Mouse (Mus musculus) olfactory bulb, adult 2 months (tissue): ENCODE measurements around the gene Grip1.

Experiments
- CTCF ChIP-seq: fragments of 200-500 bp; IDR thresholded peaks from 2 replicates; pipeline ENCODE4 v1.5.1; 2012; ENCODE audit warnings: low read depth, mild to moderate bottlenecking, low read length, moderate library complexity; ENCODE audit not compliant: insufficient read depth
- POLR2A ChIP-seq: fragments of 200-500 bp; IDR thresholded peaks from 2 replicates; pipeline ENCODE4 v1.6.1; 2012; ENCODE audit warnings: mild to moderate bottlenecking, low read depth, low read length, moderate library complexity; ENCODE audit not compliant: insufficient read depth

DNA sequence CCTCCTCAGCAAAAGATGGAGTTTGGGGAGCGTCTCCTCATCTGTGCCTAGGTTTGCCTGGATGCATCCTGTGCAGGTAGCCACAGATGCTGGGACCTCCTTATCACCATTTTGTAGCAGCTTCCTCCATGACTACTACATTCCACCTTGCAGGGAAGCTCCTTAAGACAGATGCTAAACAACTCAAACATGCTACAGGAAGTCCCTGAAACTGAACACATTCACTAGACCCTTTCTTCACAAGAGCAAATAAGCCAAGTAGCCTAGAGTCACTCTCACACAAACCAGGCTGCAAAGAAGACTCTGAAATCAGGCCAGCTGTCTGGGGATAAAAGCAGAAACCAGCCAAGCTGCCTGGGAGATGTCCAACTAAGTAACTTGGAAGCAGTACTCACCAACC, 661.6 kb downstream of the Grip1 start:
- TF ChIP-seq POLR2A (no peak), CTCF (no peak)
